ENCODE assay signal across 9 mouse cellular contexts in genomic region chr11:108224233-108224973, GRCm38 (mm10).
DNase-seq lines count a peak whose midpoint lies in the region; ATAC-seq and TF ChIP-seq lines count a peak whose summit lies in the region.
"Had no signal": no experiment of that assay in that cellular context is flagged by ENCODE, and none has a peak within 500 bp of the region (broad histone marks: within the 10 kb centered on the region; RNA-seq: fewer than 3 reads in every experiment).

No protein-coding gene starts in this region.

- H3K4me1 ChIP-seq in kidney, embryonic 15.5 days, result peaks cover 40% of the 10 kb centered on the region
- H3K4me1 ChIP-seq in hindbrain, postnatal 0 days (ENCODE audit: insufficient read depth, low read length), result peaks cover 39% of the 10 kb centered on the region

- ATAC-seq in kidney, embryonic 15.5 days (replicated peaks; ENCODE audit: low FRiP score), result no peak
- no peak for ATAC-seq in hindbrain, postnatal 0 days

- no peaks in the 10 kb centered on the region for H3K36me3 ChIP-seq in kidney, embryonic 15.5 days
- no peaks in the 10 kb centered on the region for H3K36me3 ChIP-seq in hindbrain, postnatal 0 days (ENCODE audit: insufficient read depth, low read length)
- H3K36me3 ChIP-seq: stomach, embryonic 15.5 days had no signal

- H3K27me3 ChIP-seq in kidney, embryonic 15.5 days, result no peaks in the 10 kb centered on the region
- no peaks in the 10 kb centered on the region for H3K27me3 ChIP-seq in hindbrain, postnatal 0 days (ENCODE audit: insufficient read depth, low read length)
- H3K27me3 ChIP-seq: stomach, embryonic 15.5 days had no signal

- H3K9me3 ChIP-seq in kidney, embryonic 15.5 days (replicated peaks), result no peaks in the 10 kb centered on the region
- H3K9me3 ChIP-seq in hindbrain, postnatal 0 days (ENCODE audit: low read length), result no peaks in the 10 kb centered on the region
- H3K9me3 ChIP-seq: stomach, embryonic 15.5 days had no signal

- no peak overlapping the region for H3K9ac ChIP-seq in kidney, embryonic 15.5 days
- H3K9ac ChIP-seq in hindbrain, postnatal 0 days (replicated peaks; ENCODE audit: low read length), result no peak overlapping the region
- H3K9ac ChIP-seq: stomach, embryonic 15.5 days had no signal

- peak overlapping the region; percentile 37; the same call in 1 of the 2 replicates for H3K27ac ChIP-seq in kidney, embryonic 15.5 days
- H3K27ac ChIP-seq in hindbrain, postnatal 0 days, result peak overlapping the region; percentile 54; the same call in 1 of the 2 replicates
- H3K27ac ChIP-seq: stomach, embryonic 15.5 days had no signal

- 37% methylated on average over 11 of the region's 11 CpGs for whole genome bisulfite sequencing in kidney, embryonic 15.5 days
- 26% methylated on average over 11 of the region's 11 CpGs for WGBS in hindbrain, postnatal 0 days

- peak overlapping the region; percentile 32 for H3K4me2 ChIP-seq in kidney, embryonic 15.5 days
- no peak overlapping the region for H3K4me2 ChIP-seq in hindbrain, postnatal 0 days (ENCODE audit: low read depth, low read length)
- H3K4me2 ChIP-seq: stomach, embryonic 15.5 days had no signal

- no peak for DNase-seq in kidney, postnatal 10 days
- peak; percentile 37 to 56 for DNase-seq in spleen, postnatal 36 days (ENCODE audit: low spot score in 2 of 2)
- DNase-seq in spleen, adult 12 weeks (ENCODE audit: low spot score), result no peak
- peak; percentile 49 for DNase-seq in hindbrain, postnatal 0 days (ENCODE audit: low spot score)
- DNase-seq in frontal cortex, adult 2 months (ENCODE audit: extremely low spot score in 1 of 2, low spot score in 1 of 2), result no peak
- no peak for DNase-seq in right cerebral cortex, postnatal 4 days

- no peak overlapping the region for H3K4me3 ChIP-seq in kidney, embryonic 15.5 days (replicated peaks)
- no peak overlapping the region for H3K4me3 ChIP-seq in hindbrain, postnatal 0 days (ENCODE audit: low read length)
- H3K4me3 ChIP-seq: myocyte; stomach, embryonic 15.5 days had no signal

- no peak for TF ChIP-seq CTCF in hindbrain, postnatal 0 days (IDR thresholded peaks at IDR 0.05; ENCODE audit: low read depth)

Comparison
In these comparisons a context has a peak if more than half of its experiments do, and no peak if none do; other contexts are left out.
1. DNase-seq: peak in spleen, postnatal 36 days (2 of 2) and hindbrain, postnatal 0 days (single experiment); none in kidney, postnatal 10 days (single experiment), spleen, adult 12 weeks (single experiment), frontal cortex, adult 2 months (0 of 2) and right cerebral cortex, postnatal 4 days (single experiment).